Mouse (Mus musculus) ovary, adult 18-20 months (tissue): ENCODE data around the gene Cenpa.
A peak's percentile ranks its signal among the peaks of the same experiment; 100 is the strongest.

Experiments used
- DNase-seq: peaks from one replicate; pipeline ENCODE4 v3.0.0; 2022; ENCODE audit warnings: low spot score, mixed read lengths

Cenpa gene

DNA sequence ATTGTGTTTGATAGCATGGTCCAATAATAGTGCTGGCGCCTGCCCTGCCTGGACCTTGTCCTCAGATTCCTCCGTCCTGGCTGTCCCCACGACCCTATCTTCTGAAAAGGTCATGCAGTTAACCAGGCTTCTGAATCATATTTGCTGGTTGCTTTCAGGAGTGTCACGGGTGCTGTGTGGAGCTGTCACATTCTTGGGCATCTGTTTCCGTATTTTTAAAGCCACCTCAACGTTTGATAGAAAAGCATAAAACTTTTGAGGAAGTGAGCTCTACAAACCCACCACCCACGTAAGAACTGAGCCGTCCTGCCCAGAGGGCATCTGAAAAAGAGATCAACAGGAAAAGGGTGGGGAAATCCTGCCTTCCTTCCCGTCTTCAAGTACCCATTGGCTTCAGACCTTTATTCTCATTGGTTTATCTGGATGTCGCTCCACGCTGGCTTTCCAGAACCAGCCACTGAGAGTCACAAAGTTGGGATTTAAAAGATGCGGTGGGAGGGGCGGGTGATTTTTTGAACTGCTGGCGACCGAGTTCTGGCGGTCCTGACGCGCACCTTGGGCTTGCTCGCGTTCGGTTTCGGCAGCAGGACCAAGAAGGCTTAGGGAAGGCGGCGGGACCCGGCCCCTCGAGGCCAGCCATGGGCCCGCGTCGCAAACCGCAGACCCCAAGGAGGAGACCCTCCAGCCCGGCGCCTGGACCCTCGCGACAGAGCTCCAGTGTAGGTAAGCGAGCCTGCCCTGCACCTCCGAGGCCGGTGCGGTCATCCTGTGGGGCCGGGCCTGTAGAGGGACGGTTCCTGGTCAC is at the start of gene Cenpa:
Gene Cenpa, plus strand, starts transcription at position 387 of the 805 bp plus-strand sequence.
- DNase-seq: peak; percentile 89

DNA sequence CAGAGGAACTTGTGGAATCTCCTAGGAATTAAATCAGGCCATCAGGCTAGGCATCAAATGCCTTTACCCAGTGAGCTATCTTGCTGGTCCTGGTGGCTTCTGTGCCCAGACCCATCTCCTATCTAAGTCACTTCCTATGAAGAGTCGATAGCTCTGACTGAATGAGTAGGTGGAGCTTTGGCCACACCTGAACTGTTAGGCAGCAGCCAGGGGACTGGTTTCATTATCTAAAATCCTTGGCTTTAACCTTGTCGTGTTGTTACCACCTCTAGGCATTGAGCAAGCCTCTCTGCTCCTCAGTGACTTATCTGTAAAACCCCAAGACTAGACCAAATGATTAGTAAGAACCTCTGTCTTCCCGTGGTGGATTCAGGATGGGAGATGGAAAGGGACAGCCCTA is 49.2 kb upstream of the Cenpa start:
- DNase-seq: no peak

DNA sequence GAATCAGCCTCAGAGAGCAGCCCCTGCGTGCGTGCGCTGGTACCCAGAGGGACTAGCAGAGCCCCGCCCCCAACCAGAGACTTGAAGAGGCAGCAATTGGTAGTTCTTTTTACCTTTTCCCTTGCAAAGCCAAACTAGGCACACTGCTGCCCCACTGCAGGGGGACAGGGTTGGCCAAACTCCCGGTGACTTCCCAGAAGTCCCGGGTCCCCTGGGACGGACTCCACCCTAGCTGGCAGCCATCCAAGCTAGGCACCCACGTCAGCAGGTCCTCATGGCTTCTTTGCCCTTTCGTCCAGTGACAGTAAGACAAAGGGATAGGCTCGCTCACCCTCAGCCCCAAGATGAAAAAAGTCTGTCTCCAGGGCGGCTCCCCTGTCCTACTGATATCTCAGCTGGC is 48.7 kb upstream of the Cenpa start:
- DNase-seq: peak; percentile 31

DNA sequence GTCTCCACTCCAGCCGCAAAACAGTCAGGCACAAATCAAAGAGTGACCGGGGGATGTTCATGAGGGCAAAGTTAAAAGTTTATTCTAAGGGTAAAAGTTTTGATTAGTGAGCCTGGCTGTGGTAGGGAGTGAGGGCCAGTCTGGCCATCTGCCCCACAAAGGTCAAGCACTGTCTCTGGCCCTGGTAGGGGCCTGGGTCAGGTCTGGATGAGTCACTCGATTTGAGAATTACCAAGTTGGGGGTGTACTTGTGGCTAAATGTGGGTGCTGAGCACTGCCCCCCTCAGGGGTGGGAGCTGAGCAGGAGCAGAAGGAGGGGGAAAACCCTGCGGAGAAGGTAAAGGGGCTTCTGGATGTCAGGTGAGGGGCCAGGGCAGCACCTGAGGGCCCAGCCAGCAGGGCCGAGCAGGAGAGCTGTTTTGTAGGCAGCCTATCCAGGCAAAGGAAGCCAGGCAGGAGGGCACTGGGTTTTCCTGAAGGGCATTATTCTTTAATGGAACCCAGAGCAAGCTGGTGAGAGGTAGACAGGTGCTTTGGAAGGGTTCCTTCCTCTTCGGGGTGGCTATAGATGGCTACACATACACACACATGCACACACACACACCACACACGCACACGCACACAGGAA is 48.1 kb upstream of the Cenpa start:
- DNase-seq: no peak

DNA sequence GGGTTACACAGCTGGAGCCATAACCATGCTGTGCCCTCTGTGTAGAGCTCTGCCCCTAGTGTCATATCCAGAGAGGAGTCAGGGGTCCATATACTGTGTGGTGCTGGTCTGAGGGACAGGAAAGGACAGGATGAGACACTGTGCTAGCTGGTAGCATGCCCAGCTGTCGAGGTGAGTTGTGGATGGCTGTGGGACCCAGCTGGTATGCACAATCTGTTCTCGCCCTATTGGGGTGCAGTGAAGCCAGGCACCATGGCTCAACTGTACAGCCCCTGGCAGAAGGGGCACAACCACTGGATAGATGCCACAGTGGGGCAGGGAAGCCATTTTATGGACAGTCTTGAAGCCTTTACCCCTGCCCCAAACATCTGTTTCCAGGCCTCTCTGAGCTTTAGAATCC is 47.4 kb upstream of the Cenpa start:
- no peak for DNase-seq

DNA sequence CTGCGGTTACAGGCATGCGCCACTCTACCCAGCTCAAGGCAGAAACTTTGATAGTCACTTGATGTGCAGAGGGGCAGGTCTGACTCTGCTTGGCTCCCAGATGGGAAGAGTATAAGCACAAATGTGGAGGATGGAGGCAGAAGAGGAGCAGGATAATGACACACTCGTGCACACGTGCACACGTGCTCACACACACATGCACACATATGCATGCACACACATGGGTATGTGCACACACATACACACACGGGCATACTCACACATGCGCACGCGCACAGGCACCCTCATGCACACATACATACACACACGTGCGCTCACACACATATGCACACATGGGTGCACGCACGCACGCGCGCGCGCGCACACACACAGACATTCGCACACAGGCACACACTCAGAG is 46.0 kb upstream of the Cenpa start:
- no peak for DNase-seq

DNA sequence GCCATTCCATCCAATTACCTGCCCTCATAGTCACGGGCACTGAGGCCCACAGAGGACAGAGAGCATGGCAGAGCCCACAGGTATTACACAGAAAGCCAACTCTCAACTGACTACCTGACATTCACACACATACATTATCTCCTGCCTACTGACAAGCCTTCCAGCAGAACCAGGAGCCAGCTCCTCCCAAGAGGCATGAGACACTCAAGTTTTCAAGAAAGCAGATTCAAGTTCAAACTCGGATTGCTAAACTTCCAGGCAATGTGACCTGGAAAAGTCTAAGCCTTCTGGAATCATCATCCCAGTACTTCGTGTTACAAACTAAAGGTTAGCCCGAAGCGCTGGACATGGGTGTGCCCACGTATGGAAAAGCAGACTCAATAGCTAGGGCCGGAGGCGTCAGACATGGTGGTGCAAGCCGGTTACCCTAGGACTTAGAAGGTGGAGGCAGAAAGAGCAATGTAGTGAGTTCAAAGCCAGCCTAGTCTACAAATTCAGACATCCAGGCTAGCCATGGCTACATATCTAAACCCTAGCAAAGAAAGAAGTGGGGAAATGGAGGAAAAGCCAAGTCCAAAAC is 45.3 kb upstream of the Cenpa start:
- no peak for DNase-seq

DNA sequence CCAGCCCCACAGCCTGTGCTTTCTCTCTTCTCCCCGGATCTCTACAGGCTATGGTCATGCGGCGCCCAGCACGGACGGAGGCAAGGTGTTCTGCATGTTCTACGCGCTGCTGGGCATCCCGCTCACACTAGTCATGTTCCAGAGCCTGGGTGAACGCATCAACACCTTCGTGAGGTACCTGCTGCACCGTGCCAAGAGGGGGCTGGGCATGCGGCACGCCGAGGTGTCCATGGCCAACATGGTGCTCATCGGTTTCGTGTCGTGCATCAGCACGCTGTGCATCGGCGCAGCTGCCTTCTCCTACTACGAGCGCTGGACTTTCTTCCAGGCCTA is 44.8 kb upstream of the Cenpa start:
- no peak for DNase-seq

DNA sequence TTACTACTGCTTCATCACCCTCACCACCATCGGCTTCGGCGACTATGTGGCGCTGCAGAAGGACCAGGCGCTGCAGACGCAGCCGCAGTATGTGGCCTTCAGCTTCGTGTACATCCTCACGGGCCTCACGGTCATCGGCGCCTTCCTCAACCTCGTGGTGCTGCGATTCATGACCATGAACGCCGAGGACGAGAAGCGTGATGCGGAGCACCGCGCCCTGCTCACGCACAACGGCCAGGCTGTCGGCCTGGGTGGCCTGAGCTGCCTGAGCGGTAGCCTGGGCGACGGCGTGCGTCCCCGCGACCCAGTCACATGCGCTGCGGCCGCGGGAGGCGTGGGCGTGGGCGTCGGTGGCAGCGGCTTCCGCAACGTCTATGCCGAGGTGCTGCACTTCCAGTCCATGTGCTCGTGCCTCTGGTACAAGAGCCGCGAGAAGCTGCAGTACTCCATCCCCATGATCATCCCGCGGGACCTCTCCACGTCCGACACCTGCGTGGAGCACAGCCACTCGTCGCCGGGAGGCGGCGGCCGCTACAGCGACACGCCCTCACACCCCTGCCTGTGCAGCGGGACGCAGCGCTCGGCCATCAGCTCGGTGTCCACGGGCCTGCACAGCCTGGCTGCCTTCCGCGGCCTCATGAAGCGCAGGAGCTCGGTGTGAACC is 44.3 kb upstream of the Cenpa start:
- no peak for DNase-seq

DNA sequence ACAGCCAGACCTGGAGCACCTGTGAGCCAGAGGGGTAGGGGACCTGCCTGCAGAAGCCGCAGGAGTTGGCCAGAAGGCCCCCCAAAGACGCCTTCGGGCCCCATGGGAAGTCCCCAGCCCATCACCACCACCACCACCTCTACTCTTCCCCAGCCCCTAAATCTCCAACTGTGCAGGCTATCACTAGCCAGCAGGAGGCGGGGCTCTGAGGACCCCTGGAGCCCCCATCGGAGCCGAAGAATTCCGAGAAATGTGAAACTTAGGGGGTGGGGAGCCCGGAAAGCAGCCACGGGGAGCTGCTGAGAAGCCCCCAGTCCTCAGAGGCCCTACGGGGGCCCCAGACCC is 43.8 kb upstream of the Cenpa start:
- DNase-seq: no peak

DNA sequence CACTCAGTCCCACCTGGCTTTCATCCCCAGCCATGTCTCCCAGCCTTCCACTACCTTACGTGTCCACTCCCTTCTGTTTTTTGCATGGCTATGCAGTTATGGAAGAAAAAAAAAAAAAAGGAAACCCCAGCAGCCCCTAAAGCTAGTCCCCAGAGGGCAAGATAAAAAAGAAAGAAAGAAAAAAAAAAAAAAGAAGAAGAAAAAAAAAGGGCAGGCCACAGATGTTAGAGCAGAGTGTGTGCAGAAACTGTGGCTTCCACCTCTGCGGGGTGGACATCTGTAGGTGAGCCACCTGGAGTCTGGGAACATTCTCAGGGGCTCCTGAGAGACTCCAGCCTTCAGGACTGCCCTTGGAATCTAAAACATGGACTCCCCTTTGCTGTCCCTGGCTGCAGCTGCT is 43.2 kb upstream of the Cenpa start:
- DNase-seq: no peak

DNA sequence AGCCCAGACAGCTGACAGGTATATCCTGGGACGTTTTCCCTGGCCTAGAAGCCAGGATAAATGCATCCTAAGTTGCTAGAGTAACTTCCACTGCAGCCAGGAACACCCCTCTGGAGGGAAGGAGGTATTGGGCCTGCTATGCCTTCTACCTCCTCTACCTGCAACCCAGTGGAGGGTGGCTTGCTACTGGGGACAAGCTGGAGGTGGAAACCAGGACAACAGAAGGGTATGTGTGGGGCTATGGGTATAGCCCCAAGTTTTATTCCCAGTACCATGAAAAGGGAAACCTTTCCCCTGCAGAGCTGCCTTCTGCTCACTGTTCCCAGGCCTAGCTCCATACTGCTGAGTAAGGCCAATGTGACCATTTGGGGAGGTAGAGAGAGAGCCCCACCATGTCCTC is 42.3 kb upstream of the Cenpa start:
- DNase-seq: no peak

DNA sequence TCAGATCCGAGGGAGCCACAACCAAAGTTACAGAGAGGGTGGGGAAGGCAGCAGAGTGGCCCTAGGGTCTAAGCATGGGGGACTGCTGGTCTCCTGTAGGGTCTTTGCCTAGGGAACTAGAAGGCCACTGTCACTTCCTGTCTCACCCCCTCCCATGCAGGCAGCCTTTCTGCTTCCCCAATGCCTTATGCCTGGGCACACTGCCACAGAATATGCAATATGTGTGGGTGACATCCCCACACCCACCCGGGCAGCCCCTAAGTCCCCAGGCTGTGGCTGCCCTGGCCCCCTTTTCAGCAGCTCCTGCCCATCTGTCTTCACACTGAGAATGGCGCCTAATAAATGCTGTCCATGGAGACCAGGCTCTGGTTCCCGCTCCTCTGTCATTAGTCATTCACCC is 41.7 kb upstream of the Cenpa start:
- no peak for DNase-seq

DNA sequence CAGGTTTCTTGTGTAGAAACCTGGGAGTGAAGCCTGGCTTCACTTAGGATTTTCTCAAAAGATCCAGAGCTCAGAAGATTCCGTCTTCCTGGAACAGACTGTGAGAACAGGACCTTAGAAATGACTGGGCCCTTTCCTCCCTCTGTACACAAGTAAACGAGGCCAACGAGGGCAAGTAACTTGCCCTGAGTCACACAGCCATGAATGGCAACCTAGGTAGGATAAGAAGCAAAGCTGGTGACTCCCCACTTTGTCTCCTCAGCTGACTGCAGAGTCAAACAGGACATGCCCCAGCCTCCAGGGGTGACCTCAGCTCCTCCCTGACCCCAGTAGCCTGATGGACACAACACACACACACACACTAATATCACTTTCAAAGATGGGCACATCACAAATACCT is 41.2 kb upstream of the Cenpa start:
- DNase-seq: no peak

DNA sequence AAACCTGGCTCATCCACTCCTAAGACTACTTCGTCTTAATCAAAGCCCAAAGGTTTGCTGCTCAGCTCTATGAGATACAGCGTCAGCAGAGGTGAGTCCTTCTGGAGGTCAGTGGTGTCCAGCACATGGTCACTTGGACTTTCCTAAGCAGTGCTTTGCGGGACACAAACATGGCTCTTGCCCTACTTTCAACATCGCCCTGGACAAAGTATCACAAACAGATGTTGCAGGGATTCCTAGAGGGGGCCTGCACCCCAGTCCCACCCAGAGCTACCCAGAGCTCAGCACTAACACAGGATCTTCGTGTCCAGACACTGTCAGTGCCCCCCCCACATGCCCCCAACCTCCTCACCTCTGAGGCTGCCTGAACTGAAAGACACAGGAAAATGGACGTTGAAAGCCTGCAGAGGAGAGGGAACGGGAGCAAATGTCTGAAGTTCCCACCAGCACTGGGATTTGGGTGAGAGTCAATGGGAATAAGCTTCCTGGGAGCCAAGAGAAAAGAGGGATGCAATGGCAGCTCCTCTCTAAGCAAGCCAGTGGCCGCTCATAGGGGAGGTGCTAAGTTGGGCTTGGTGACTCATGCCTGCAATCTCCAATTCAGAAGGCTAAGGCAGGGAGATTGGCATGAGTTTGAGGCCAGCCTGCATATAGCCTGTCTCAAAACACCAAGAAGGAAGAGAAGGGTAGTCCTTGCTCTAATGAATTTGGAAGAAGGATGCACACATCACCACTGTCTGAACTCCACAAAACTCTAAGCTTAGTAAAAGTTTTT is 40.1 kb upstream of the Cenpa start:
- DNase-seq: no peak

DNA sequence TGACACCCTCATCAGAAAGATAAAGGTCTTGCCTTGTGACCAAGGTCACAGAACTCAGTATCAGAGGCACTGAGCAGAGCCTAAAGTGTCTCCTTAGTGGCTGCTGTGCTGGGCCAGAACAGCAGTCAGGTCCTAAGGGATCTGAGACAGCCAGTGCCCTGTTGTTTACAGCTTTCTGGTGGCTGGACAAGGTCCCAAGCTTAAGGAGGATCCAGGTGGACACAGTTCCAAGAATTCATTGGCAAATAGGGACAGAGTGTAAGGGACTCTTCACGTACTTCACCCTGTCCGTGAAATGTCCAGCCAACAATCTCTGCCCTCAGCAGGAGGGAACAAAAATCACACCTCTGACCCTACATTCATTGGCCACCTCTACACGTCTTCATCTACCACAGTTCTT is 38.1 kb upstream of the Cenpa start:
- DNase-seq: no peak

DNA sequence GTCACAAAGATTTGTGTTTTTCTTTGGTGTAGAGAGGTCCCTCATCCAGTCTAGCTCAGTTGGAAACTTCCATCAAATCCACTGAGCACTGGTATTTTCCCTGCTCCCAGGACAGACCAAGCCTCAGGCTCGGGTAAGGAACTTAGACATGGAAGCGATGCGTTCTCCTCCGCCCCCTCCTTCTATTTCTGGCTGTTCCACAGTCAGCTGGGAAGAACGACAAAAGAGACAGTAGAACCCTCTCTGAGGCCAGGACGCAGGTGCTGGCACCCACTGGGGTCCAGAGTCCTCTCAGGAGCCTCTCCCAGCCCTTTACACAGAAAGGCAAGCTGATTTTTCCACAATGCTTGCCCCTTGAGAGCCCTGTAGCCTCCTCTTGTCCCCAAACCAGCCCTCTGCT is 36.2 kb upstream of the Cenpa start:
- DNase-seq: no peak

DNA sequence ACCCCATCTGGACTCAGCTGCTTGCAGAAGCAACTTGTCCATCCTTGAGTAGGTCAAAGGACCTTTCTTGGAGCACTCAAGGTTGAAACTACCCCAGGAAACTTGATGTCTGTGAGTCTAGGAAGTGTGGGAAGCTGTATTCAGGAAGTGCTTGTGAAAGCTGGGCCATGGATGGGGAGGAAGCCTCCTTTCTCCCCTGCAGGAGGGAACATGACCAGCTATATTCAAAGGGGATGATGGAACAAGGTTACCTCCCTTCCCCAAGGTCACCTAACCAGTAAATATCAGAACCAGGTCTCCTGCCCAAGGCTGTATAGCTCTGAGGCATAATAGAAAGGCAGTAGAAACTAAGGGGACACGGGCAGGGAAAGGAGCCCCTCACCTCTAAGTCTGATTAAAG is 34.4 kb upstream of the Cenpa start:
- no peak for DNase-seq

DNA sequence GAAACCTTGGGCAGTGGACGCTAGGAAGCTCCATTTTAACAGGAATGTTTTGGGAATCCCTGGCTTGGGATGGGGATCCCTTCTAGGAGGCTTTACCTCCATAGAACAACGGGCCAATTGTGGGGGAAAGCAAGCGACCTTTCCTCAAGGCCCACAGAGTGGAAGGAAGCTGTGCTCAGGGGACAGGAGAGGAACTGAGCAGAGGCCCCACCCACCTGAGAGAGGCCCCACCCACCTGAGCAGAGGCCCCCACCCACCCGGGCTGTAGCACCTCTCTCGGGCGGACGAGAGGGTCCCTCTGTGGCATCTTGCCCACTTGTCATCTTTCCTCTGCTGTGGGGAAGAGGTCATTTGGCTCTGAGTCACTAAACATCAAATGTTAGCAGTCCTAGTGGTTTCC is 29.6 kb upstream of the Cenpa start:
- no peak for DNase-seq

DNA sequence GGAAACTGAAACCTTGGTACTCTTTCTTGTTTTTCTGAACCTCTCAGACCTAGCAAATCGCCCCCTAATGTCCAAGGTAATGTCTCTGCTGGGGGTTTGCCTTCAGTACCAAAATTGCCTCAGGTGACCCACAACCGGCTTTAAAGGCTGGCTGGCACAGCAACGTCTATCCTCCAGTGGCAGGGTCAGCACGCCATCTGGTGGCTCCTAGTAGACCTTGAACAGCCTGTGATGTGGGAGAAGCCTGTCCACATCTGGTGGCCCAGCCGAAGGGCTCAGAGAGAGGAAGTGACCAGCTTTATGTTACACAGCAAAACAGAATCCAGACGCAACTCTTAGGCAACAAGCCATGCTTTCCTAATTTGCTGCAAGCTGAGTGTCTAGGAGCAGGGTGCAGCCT is 28.5 kb upstream of the Cenpa start:
- DNase-seq: peak; percentile 71

DNA sequence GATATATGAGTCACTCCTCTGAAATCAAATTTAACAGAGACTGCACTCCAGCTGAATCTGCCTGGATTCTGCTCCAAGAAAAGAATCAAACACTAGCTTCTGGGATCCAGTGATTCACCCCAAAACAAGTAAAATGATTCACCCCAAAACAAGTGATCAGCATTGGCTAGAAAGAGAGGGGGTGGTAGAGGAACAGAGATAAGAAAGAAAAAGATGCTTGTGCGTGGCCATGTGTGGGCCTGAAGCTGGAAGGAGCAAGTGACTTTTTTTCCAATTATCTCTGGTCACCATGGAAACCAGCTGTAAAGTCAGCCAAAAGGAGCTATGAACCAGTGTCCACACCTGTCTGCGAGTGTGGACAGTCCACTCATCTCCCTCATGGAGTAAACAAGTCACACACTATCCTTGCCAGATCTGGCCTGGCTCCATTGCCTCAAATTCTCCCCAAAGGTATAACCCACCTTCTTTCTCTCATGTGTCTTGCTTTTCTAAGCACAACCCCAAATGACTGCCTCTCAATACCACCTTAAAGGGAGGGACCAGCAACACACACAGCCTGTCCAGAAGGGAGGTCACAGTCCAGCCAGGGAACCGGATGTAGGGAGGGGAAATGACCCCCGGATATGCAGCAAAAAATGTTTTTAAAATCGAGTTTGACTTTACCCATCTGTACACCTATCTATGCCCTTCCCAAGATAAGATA is 22.9 kb upstream of the Cenpa start:
- no peak for DNase-seq

DNA sequence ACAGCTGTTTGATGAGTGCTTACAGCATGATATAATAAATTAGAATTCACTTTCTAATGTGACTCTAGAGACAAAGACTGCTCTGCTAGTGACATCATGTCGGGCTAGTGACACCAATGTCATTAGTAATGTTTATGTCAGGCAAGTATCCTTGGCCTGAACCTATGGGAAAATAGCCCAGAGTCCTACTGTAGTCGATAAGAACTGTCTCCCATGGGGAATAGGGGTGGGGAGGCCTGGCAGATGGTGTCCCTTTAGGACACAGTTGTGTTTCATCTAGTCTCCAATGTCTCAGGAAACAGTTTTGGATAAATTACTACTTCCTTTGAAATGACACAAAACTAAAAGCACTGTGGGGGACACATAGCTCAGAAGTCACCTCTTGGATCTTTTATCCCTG is 20.5 kb upstream of the Cenpa start:
- DNase-seq: no peak
